ENCODE assay signal across 8 mouse cellular contexts in genomic region chrX:144318164-144318979, GRCm38 (mm10). TPM values are rescaled to one million over a fixed set of nuclear protein-coding genes. Genes with fewer than 3 reads are reported as not detected.
DNase-seq lines count a peak whose midpoint lies in the region; ATAC-seq and TF ChIP-seq lines count a peak whose summit lies in the region.

No protein-coding gene starts in this region.

- H3K4me3 ChIP-seq in gastrocnemius, adult 2 months = peak overlapping the region; percentile 81
- H3K4me3 ChIP-seq in intestine, embryonic 16.5 days (ENCODE audit: low read length) = peak overlapping the region; percentile 66

- no peaks in the 10 kb centered on the region for H3K9me3 ChIP-seq in intestine, embryonic 16.5 days (ENCODE audit: control insufficient read depth, low read length)

- H3K27me3 ChIP-seq in intestine, embryonic 16.5 days (replicated peaks; ENCODE audit: control insufficient read depth, insufficient read depth, low read length) = no peaks in the 10 kb centered on the region

- H3K9ac ChIP-seq in intestine, embryonic 16.5 days (ENCODE audit: low read depth, low read length) = peak overlapping the region; percentile 74

- ATAC-seq in intestine, embryonic 16.5 days = peak; percentile 83

- TF ChIP-seq CTCF in gastrocnemius, adult 2 months (IDR thresholded peaks at IDR 0.05) = no peak

- H3K27ac ChIP-seq in gastrocnemius, adult 2 months = peak overlapping the region; percentile 81
- peak overlapping the region; percentile 63 for H3K27ac ChIP-seq in intestine, embryonic 16.5 days (ENCODE audit: low read length)

- H3K4me2 ChIP-seq in intestine, embryonic 16.5 days (ENCODE audit: low read depth, low read length) = peak overlapping the region; percentile 64

- no peaks in the 10 kb centered on the region for H3K36me3 ChIP-seq in intestine, embryonic 16.5 days (ENCODE audit: control insufficient read depth, insufficient read depth, low read length)

- peak; percentile 9 for DNase-seq in right cerebral cortex, adult 18-20 months
- no peak for DNase-seq in right cerebral cortex, postnatal 25 days
- DNase-seq in cerebellum, adult 11 months = peak; percentile 30
- DNase-seq in gastrocnemius, adult 2 months = peak; percentile 37
- DNase-seq in lung, postnatal 25 days (ENCODE audit: low spot score) = peak; percentile 3
- peak; percentile 21 for DNase-seq in retina, embryonic 14.5 days (ENCODE audit: low spot score)
- DNase-seq in yolk sac, embryonic 10.5 days (ENCODE audit: low spot score) = no peak

- intact Hi-C loops in gastrocnemius, adult 2 months (cut with DNase I) = no loop called here

- 21% methylated on average over 48 of the region's 53 CpGs for WGBS in intestine, embryonic 16.5 days

- H3K4me1 ChIP-seq in intestine, embryonic 16.5 days (ENCODE audit: control insufficient read depth, insufficient read depth, low read length) = no peaks in the 10 kb centered on the region

RNA-seq across cellular contexts. Expression of gene Alg13, which starts 0.8 kb away (rescaled TPM):
- 1 to 10 TPM; 4.5 to 6.3 TPM for total RNA-seq in gastrocnemius, adult 2 months (2021)
- 10.7 and 11.6 TPM in 2 replicates for polyA plus RNA-seq in intestine, embryonic 16.5 days (2015; fragmentation: Nextera tagmentation; extraction: Ambion mirVana)

Comparison
In these comparisons a context has a peak if more than half of its experiments do, and no peak if none do; other contexts are left out.
1. DNase-seq: peak in right cerebral cortex, adult 18-20 months (single experiment), cerebellum, adult 11 months (single experiment), gastrocnemius, adult 2 months (single experiment), lung, postnatal 25 days (single experiment) and retina, embryonic 14.5 days (single experiment); none in right cerebral cortex, postnatal 25 days (single experiment) and yolk sac, embryonic 10.5 days (single experiment).